Mouse (Mus musculus): ENCODE measurements around the gene Atrip. TPM values are rescaled to one million over a fixed set of nuclear protein-coding genes. Genes with fewer than 3 reads are reported as not detected.
A peak's percentile ranks its signal among the peaks of the same experiment; 100 is the strongest.

Atrip gene
- polyA plus RNA-seq, 1 experiment from 2014 or later, result 33.4 TPM

GRCm38 (mm10) chr9:109008994-109009635, 64.8 kb downstream of the Atrip start:
- H3K9ac ChIP-seq (replicated peaks), result no peak overlapping the region
- no peak overlapping the region for H3K4me3 ChIP-seq (replicated peaks)
- no peaks in the 10 kb centered on the region for H3K27me3 ChIP-seq
- WGBS, result 65% methylated on average over 10 of the region's 10 CpGs
- ATAC-seq (ENCODE audit: insufficient number of reproducible peaks, insufficient read depth, low FRiP score, low TSS enrichment, low read depth), result 0 out of 2 replicates have a peak, but pooled peaks have one; percentile 16
- H3K4me1 ChIP-seq (replicated peaks), result peaks cover 13% of the 10 kb centered on the region
- H3K36me3 ChIP-seq, result peaks cover 27% of the 10 kb centered on the region; the same call in 1 of the 2 replicates
- H3K4me2 ChIP-seq, result no peak overlapping the region
- H3K9me3 ChIP-seq, result no peaks in the 10 kb centered on the region
- H3K27ac ChIP-seq, result no peak overlapping the region

GRCm38 (mm10) chr9:109008081-109008480, 65.8 kb downstream of the Atrip start:
- no peak overlapping the region for H3K27ac ChIP-seq

More at GRCm38 (mm10) chr9:109008081-109008480, 65.8 kb downstream of the Atrip start:
- H3K9ac ChIP-seq (replicated peaks), result no peak overlapping the region
- WGBS, result 90% methylated on average over 9 of the region's 9 CpGs
- no peak for ATAC-seq (ENCODE audit: insufficient number of reproducible peaks, insufficient read depth, low FRiP score, low TSS enrichment, low read depth)
- H3K4me1 ChIP-seq (replicated peaks), result peaks cover 13% of the 10 kb centered on the region
- H3K4me3 ChIP-seq (replicated peaks), result no peak overlapping the region
- no peaks in the 10 kb centered on the region for H3K27me3 ChIP-seq
- peaks cover 27% of the 10 kb centered on the region; the same call in 1 of the 2 replicates for H3K36me3 ChIP-seq
- H3K9me3 ChIP-seq, result no peaks in the 10 kb centered on the region
- H3K4me2 ChIP-seq, result no peak overlapping the region

Other genes with a start within 250 kb of the Atrip start
- gene Celsr3, start 247.8 kb downstream of the Atrip start, polyA plus RNA-seq (2016; fragmentation: Nextera tagmentation; extraction: Ambion mirVana), result 0.14 and 0.30 TPM in 2 replicates
- gene Slc26a6, start 220.8 kb downstream of the Atrip start, polyA plus RNA-seq (2016; fragmentation: Nextera tagmentation; extraction: Ambion mirVana), result 16.3 and 20.1 TPM in 2 replicates
- gene Tmem89, start 159.5 kb downstream of the Atrip start, polyA plus RNA-seq (2016; fragmentation: Nextera tagmentation; extraction: Ambion mirVana), result not detected in 2 replicates
- 439 and 444 TPM in 2 replicates for gene Uqcrc1, start 137.5 kb downstream of the Atrip start, polyA plus RNA-seq (2016; fragmentation: Nextera tagmentation; extraction: Ambion mirVana)
- gene Col7a1, start 120.5 kb downstream of the Atrip start, polyA plus RNA-seq (2016; fragmentation: Nextera tagmentation; extraction: Ambion mirVana), result 8.0 TPM in 2 replicates
- gene Ucn2, start 88.1 kb downstream of the Atrip start, polyA plus RNA-seq (2016; fragmentation: Nextera tagmentation; extraction: Ambion mirVana), result 0.37 TPM in 1 of 2 replicates, not detected in the other
- gene Pfkfb4, start 82.3 kb downstream of the Atrip start, polyA plus RNA-seq (2016; fragmentation: Nextera tagmentation; extraction: Ambion mirVana), result 13.4 and 16.3 TPM in 2 replicates
- gene Shisa5, start 35.6 kb downstream of the Atrip start, polyA plus RNA-seq (2016; fragmentation: Nextera tagmentation; extraction: Ambion mirVana), result 49.1 and 55.2 TPM in 2 replicates
- 7.1 and 7.5 TPM in 2 replicates for gene Trex1, start 14.4 kb downstream of the Atrip start, polyA plus RNA-seq (2016; fragmentation: Nextera tagmentation; extraction: Ambion mirVana)
- gene Ccdc51, start 8.4 kb upstream of the Atrip start, polyA plus RNA-seq (2016; fragmentation: Nextera tagmentation; extraction: Ambion mirVana), result 12.8 and 13.9 TPM in 2 replicates
- gene Tma7, start 8.5 kb upstream of the Atrip start, polyA plus RNA-seq (2016; fragmentation: Nextera tagmentation; extraction: Ambion mirVana), result 840 and 867 TPM in 2 replicates
- 22.2 and 25.7 TPM in 2 replicates for gene Plxnb1, start 21.3 kb upstream of the Atrip start, polyA plus RNA-seq (2016; fragmentation: Nextera tagmentation; extraction: Ambion mirVana)
- not detected in 2 replicates for gene Fbxw21, start 87.9 kb upstream of the Atrip start, polyA plus RNA-seq (2016; fragmentation: Nextera tagmentation; extraction: Ambion mirVana)
- not detected in 2 replicates for gene Fbxw13, start 121.9 kb upstream of the Atrip start, polyA plus RNA-seq (2016; fragmentation: Nextera tagmentation; extraction: Ambion mirVana)
- not detected in 2 replicates for gene Fbxw20, start 160.6 kb upstream of the Atrip start, polyA plus RNA-seq (2016; fragmentation: Nextera tagmentation; extraction: Ambion mirVana)
- not detected in 2 replicates for gene Fbxw14, start 213.6 kb upstream of the Atrip start, polyA plus RNA-seq (2016; fragmentation: Nextera tagmentation; extraction: Ambion mirVana)

Data from limb, embryonic 12.5 days (tissue).